Mouse (Mus musculus) kidney, postnatal 14 days (tissue): Measurements from ENCODE around the gene Ccm2l.

ENCODE experiments used
- DNase-seq: peaks from one replicate; pipeline ENCODE4 v3.0.0; 2022; ENCODE audit warnings: mixed read lengths

Ccm2l gene

GRCm38 (mm10) chr2:153090551-153091165 is 24.9 kb downstream of the Ccm2l start:
- DNase-seq, result no peak

DNA sequence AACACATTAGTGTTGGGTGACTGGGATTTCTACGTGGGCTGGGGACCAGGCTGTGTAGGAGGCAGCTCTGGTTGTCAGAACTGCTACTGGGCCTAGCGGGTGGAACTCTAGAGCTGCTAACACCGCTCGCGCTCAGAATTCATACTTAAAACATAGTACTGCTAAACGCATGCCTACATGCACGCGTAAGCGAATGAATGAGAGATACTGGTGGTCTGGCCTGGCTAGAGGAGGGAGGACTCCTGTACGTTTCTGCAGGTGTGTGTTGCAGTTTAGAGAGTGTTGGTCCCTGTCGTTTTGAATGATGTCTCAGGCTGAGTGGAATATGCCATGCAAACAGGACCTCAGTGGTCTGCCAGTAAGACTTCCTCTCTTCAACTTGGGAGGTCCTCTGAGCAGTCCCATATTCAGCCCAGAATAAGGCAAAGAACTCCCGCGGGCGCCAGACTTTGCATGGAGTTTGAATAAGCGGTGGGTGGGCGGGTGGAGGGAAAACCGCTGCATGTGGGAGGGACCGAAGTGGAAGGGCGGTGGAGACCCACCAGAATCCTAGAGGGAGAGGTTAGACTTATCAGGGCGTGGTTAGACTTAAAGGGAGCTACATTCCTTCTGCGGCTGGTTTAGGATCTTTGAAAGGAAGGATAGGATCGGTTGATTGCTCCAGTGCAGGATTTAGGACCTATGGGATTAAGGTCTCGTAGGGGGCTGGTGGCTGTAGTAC is 41.5 kb downstream of the Ccm2l start:
- DNase-seq, result no peak

- DNase-seq, result no peak
Measured at GRCm38 (mm10) chr2:153107802-153108201, 42.0 kb downstream of the Ccm2l start.

DNA sequence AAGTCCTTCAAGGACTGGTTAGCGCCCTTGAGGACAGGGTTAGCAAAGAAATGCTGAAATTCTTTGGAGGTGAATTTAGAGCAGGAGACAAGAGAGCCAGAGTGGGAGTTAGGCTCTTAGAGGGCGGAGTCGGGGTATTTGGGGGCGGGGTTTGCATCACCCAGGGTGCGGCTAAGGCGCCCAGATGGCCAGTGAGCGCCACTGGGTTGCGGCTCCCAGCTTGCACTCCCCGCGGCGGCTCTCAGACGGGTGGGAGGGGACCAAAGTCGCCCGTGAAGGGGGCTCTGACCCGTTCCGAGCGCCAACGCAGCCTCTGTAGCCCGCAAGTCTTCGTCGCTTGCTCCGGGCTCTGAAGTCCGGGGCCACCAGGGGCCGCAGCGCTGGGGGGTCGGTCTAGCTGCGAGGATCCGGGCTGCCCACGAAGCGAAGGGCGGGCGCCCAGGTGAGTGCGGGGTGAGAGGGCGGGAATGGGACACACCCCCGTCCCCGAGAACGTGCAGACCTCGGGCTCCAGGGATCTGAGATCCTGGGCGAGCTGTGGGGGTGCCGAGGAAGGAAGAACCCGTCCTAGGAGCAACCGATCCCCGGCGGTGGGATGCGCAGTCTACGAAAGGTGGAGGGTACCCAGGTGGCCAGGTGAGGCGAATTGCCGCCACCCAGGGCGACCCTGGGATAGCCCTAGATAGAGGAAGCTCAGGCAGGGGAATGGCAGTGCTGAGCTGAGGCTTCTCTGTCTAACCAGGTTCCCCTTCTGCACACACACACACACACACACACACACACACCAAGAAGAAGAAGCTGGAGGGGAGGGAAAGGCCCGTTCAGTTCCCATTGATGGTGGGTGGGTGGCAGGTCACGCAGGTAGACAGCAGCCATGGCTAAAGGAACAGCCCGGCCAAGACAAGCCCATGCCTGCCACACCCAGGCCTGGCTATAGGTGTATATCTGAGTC is 42.8 kb downstream of the Ccm2l start, which contains the start of gene Hck:
Gene Hck, plus strand, starts transcription at position 156 of the 952 bp plus-strand sequence.
- peak; percentile 52 for DNase-seq

GRCm38 (mm10) chr2:153109596-153109995 is 43.8 kb downstream of the Ccm2l start:
- no peak for DNase-seq

DNA sequence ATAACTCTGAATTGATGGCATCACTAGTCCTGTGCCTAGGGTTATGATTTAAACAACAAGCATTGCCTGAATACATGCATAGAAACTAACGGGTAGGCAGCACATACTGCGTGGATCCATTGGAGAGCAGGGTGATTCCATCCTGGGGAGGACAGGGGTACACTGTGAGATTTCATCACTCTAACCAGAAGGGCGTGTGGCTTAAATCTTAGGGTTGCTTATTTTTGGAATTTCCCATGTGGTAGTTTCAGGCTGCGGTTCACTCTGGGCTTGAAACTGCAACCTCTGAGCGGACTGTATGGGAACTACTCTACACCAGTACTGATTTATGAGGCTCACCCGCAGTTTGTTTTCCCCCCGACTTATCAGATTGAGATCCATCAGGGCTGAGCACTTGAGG is 45.5 kb downstream of the Ccm2l start:
- no peak for DNase-seq

- no peak for DNase-seq
Measured at GRCm38 (mm10) chr2:153115679-153116081, 49.9 kb downstream of the Ccm2l start.

GRCm38 (mm10) chr2:153117051-153117486 is 51.3 kb downstream of the Ccm2l start:
- no peak for DNase-seq

- DNase-seq, result no peak
Measured at GRCm38 (mm10) chr2:153119488-153119887, 53.7 kb downstream of the Ccm2l start.

DNA sequence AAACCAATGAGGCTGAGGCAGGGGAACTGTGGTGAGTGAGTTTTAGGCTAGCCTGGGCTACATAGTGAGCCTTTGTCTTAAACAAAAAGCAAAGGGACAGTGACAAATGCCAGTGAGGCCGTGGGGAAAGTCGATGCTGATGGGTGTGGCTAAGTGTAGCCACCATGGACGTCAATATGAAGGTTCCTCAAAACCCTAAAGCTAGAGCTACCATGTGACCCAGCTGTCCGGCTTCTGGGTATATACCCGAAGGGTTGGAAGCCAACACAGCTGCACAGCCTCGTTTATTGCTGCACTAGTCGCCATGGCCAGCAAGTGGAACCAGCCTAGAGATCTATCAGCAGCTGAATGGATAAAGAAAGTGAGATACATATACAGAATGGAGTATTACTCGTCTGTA is 54.4 kb downstream of the Ccm2l start:
- DNase-seq, result no peak

DNA sequence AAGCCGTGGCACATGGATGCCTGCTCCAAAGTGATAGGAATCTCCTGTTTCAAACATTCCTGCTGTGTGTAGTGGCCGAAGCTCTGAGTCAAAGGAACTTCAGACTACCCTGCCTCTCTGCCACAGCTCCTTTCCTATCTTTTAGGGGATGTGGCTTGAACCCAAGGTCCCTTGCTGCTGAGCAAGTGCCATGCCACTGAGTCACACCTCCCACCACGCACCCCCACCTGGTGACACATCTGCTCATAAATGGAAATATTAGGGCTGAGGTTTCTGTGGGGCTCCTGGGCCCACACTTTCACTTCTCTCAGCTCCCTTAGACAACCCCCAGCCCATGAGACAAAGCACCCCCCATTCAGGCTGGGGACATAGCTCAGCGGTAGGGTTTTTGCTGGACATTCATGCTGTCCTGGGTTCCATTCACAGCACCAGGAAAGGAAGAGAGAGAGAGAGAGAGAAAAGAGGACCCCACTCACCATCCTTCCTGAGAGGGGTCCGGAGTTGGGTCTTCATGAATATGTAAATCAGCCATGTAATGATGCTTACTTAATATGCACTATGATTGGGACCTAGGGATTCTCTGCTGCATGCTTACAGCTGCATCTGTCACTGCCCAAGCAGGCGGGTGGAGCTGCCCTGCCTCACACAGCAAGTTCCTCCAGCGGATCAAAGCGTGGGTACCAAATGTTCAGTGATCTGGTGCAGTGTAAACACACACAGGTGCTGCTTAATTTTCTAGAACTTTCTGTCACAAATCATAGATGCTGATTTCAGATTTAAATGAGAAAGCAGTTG is 56.3 kb downstream of the Ccm2l start:
- no peak for DNase-seq

GRCm38 (mm10) chr2:153122701-153123100 is 56.9 kb downstream of the Ccm2l start:
- no peak for DNase-seq

GRCm38 (mm10) chr2:153125875-153126274 is 60.1 kb downstream of the Ccm2l start:
- no peak for DNase-seq

DNA sequence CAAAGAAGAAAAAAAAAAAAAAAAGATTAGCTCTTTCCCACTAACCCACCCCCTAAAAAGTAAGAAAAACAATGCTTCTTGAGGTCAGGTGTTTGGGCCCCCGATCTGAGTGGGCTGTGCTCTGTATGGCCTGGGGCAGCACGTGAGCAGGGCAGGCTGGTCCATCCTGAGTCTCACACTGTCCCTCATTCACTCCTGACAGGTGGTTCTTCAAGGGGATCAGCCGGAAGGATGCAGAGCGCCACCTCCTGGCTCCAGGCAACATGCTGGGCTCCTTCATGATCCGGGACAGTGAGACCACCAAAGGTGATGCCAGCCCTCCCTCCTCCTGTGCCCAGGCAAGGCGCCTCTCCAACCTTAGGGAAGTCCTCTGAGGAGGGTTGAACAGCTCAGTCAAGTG is 65.3 kb downstream of the Ccm2l start:
- DNase-seq, result peak; percentile 16
